Mouse (Mus musculus) liver, adult 2 months (tissue): ENCODE results near the gene Flywch2.

ENCODE experiments used
- CTCF ChIP-seq: fragments of 200-500 bp; IDR thresholded peaks from 2 replicates; pipeline ENCODE4 v1.5.1; 2011; ENCODE audit warnings: low read depth, low read length, control low read depth
- POLR2A ChIP-seq: fragments of 200-500 bp; IDR thresholded peaks from 2 replicates; pipeline ENCODE4 v1.6.1; 2011; ENCODE audit warnings: low read length, control low read depth; ENCODE audit not compliant: insufficient read depth; ENCODE audit errors: extremely low read depth

DNA sequence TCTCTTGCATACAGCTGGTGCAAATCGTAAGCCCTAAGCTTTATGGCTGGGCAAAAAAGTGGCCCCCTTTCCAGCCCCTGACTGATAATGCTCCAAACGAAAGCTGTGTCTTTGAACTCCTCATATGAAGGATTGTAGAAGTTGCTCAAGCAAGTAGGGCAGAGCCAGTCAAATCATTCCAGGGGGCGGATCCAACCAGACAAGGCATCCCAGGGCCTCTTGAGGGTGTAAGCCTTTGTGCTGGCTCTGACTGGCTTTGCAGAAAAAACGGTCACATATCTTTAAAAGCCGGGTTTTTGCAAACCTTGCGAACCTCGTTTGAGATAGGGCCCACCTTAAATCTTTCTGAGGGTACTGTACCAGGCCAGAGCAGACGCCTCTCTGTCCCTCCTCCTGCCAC, 41.8 kb downstream of the Flywch2 start:
- TF ChIP-seq CTCF (no peak), POLR2A (no peak)
